Mouse (Mus musculus) embryonic facial prominence, embryonic 15.5 days (tissue): ENCODE results near the gene Cdc42bpa. TPM values are rescaled to one million over a fixed set of nuclear protein-coding genes. Genes with fewer than 3 reads are reported as not detected.

Source experiments
- ATAC-seq: fragments of 200-750 bp; cut with Nextera tagmentation; 2 replicates; pipeline ENCODE4 v1.8.0; 2017; ENCODE audit warnings: low read depth, moderate TSS enrichment; ENCODE audit not compliant: insufficient number of reproducible peaks, low FRiP score, low TSS enrichment
- H3K27ac ChIP-seq: fragments of 300-500 bp; sonication (generic); replicated peaks from 2 replicates; pipeline ENCODE4 v1.5.1; 2015; ENCODE audit warnings: mild to moderate bottlenecking, inconsistent platforms
- H3K27me3 ChIP-seq: fragments of 300-500 bp; sonication (generic); 2 replicates; pipeline ENCODE4 v1.6.1; 2015; ENCODE audit warnings: inconsistent platforms
- H3K36me3 ChIP-seq: fragments of 300-500 bp; sonication (generic); 2 replicates; pipeline ENCODE4 v1.6.1; 2015; ENCODE audit warnings: mild to moderate bottlenecking, inconsistent platforms
- H3K4me1 ChIP-seq: fragments of 300-500 bp; sonication (generic); 2 replicates; pipeline ENCODE4 v1.6.1; 2015; ENCODE audit warnings: inconsistent platforms
- H3K4me2 ChIP-seq: fragments of 300-500 bp; sonication (generic); replicated peaks from 2 replicates; pipeline ENCODE4 v1.6.1; 2015; ENCODE audit warnings: mild to moderate bottlenecking, inconsistent platforms
- H3K4me3 ChIP-seq: fragments of 300-500 bp; sonication (generic); replicated peaks from 2 replicates; pipeline ENCODE4 v1.5.1; 2015; ENCODE audit warnings: mild to moderate bottlenecking, inconsistent platforms
- H3K9ac ChIP-seq: fragments of 300-500 bp; sonication (generic); 2 replicates; pipeline ENCODE4 v1.6.1; 2015; ENCODE audit warnings: inconsistent platforms
- H3K9me3 ChIP-seq: fragments of 300-500 bp; sonication (generic); replicated peaks from 2 replicates; pipeline ENCODE4 v1.6.1; 2016; ENCODE audit warnings: inconsistent platforms
- WGBS: fragments of 180-500 bp; shearing (Covaris S2); methylation state at CpG from one replicate; pipeline ENCODE4 v1.1.7; 2015; 5-methylcytosine and 5-hydroxymethylcytosine counted together
- polyA plus RNA-seq: library from polyadenylated mRNA; unstranded; fragments of >200 nt; fragmentation: Nextera tagmentation; extraction: Ambion mirVana; gene quantifications from 2 replicates; pipeline ENCODE4 v1.2.1, GENCODE M21; 2015

The Cdc42bpa gene
- polyA plus RNA-seq, 1 experiment from 2014 or later = 16.3 TPM

DNA sequence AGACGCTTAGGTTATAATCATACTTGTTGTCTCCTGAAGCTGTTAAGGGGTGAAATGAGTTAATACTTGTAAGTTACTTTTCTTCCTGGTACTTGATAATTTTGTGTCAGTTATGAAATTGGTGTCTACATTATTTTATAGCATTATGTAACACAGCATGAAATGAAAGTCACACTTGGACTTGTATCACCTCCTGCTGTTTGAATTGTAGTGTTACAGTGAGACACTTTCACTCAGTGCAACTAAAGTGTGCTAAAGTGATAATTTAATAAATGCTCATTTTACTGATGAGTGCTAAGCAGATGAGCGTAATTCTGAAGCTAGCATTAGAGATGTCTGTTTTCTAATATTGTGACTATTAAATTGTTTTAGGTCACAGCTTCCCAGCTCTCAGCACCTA is 180.7 kb downstream of the Cdc42bpa start:
- WGBS = 95% methylated on average over 2 of the region's 2 CpGs
- H3K9ac ChIP-seq = no peak overlapping the region
- ATAC-seq = no peak
- H3K4me2 ChIP-seq = no peak overlapping the region
- H3K27ac ChIP-seq = no peak overlapping the region
- no peaks in the 10 kb centered on the region for H3K27me3 ChIP-seq
- peaks cover 35% of the 10 kb centered on the region for H3K36me3 ChIP-seq
- no peaks in the 10 kb centered on the region for H3K9me3 ChIP-seq
- H3K4me1 ChIP-seq = no peaks in the 10 kb centered on the region
- H3K4me3 ChIP-seq = no peak overlapping the region

GRCm38 (mm10) chr1:180148036-180148435 is 187.8 kb downstream of the Cdc42bpa start:
- ATAC-seq = no peak
- Histone ChIP-seq H3K27ac (no peak overlapping the region; the same call in 1 of the 2 replicates), H3K27me3 (no peaks in the 10 kb centered on the region), H3K4me2 (no peak overlapping the region), H3K4me3 (no peak overlapping the region), H3K4me1 (no peaks in the 10 kb centered on the region), H3K9ac (no peak overlapping the region), H3K36me3 (peaks cover 30% of the 10 kb centered on the region), H3K9me3 (no peaks in the 10 kb centered on the region)
- WGBS = 69% methylated on average over 4 of the region's 4 CpGs

GRCm38 (mm10) chr1:180148563-180148962 is 188.3 kb downstream of the Cdc42bpa start:
- Histone ChIP-seq H3K27me3 (no peaks in the 10 kb centered on the region), H3K9ac (no peak overlapping the region), H3K27ac (no peak overlapping the region), H3K9me3 (no peaks in the 10 kb centered on the region), H3K36me3 (peaks cover 30% of the 10 kb centered on the region), H3K4me1 (no peaks in the 10 kb centered on the region), H3K4me3 (no peak overlapping the region), H3K4me2 (no peak overlapping the region)
- no peak for ATAC-seq
- WGBS = 89% methylated on average over 4 of the region's 4 CpGs

GRCm38 (mm10) chr1:180151191-180151590 is 190.9 kb downstream of the Cdc42bpa start:
- Histone ChIP-seq H3K4me3 (no peak overlapping the region), H3K4me1 (no peaks in the 10 kb centered on the region), H3K36me3 (peaks cover 24% of the 10 kb centered on the region), H3K27ac (no peak overlapping the region), H3K9ac (no peak overlapping the region), H3K4me2 (no peak overlapping the region), H3K27me3 (no peaks in the 10 kb centered on the region), H3K9me3 (no peaks in the 10 kb centered on the region)
- 73% methylated on average over 8 of the region's 8 CpGs for WGBS
- no peak for ATAC-seq

- Histone ChIP-seq H3K4me2 (no peak overlapping the region), H3K9ac (no peak overlapping the region), H3K9me3 (no peaks in the 10 kb centered on the region), H3K4me3 (no peak overlapping the region), H3K36me3 (peaks cover 33% of the 10 kb centered on the region), H3K27me3 (no peaks in the 10 kb centered on the region), H3K4me1 (no peaks in the 10 kb centered on the region), H3K27ac (no peak overlapping the region)
- WGBS = 54% methylated on average over 2 of the region's 2 CpGs
- ATAC-seq = no peak
Measured at GRCm38 (mm10) chr1:180158648-180159047, 198.4 kb downstream of the Cdc42bpa start.

GRCm38 (mm10) chr1:180160545-180160944 is 200.3 kb downstream of the Cdc42bpa start:
- Histone ChIP-seq H3K9ac (no peak overlapping the region), H3K27ac (no peak overlapping the region), H3K4me3 (no peak overlapping the region), H3K4me2 (no peak overlapping the region), H3K4me1 (no peaks in the 10 kb centered on the region), H3K27me3 (no peaks in the 10 kb centered on the region), H3K36me3 (peaks cover 33% of the 10 kb centered on the region), H3K9me3 (no peaks in the 10 kb centered on the region)
- no peak for ATAC-seq
- 65% methylated on average over 2 of the region's 2 CpGs for WGBS

DNA sequence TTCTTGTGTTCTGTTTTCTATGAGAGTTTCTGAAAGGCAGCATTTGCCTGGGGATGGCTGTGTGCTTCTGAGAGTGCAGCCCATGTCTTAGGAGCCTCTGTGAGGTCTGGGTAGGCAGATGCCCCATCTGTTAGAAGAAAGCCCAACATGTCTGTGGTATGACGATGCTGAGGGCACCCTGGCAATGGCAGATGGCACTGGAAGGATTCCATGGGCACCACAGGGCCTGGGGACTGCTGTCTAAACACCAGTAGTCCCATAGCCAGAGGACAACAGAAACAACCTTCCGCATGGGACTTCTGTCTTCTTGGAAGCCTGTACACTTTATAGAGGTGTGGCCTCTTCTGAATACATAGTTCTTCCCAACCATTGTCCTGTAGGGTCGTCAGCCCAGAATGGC is 200.9 kb downstream of the Cdc42bpa start:
- H3K4me3 ChIP-seq = no peak overlapping the region
- no peak overlapping the region for H3K4me2 ChIP-seq
- H3K27me3 ChIP-seq = no peaks in the 10 kb centered on the region
- WGBS = 83% methylated on average over 3 of the region's 3 CpGs
- no peak for ATAC-seq
- no peak overlapping the region for H3K9ac ChIP-seq
- no peak overlapping the region for H3K27ac ChIP-seq
- H3K36me3 ChIP-seq = peaks cover 38% of the 10 kb centered on the region
- no peaks in the 10 kb centered on the region for H3K4me1 ChIP-seq
- H3K9me3 ChIP-seq = no peaks in the 10 kb centered on the region

DNA sequence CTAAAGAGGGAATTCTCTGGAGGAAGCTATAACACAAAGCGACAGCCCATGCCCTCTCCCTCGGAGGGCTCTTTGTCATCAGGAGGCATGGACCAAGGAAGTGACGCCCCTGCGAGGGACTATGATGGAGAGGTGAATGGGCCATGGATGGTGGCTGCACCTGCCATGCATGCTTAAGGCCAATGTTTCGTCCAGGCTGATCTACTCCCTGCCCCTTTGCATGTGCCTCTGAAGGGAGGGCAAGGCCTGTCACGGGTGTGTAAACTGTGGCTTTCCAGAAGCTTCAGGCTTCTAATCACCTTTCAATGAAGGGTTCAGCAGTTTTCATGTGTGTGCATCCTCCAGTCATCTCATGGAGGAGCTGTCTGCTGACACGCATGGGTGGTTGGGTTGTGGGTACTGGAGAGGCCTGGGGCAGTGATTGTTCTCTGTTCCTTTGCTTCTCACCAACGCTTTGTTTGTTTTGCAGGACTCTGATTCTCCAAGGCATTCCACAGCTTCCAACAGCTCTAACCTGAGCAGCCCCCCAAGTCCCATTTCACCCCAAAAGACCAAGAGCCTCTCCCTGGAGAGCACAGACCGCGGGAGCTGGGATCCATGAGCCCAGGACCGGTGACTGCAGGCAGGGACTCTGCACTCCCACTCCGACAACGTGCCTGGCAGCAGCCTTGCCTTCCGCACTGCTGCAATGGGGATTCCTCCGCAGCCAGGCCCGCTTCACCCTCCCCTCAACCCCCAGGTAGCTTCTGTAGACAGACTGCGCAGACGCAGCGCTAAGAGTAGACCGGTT is 201.5 kb downstream of the Cdc42bpa start:
- no peak for ATAC-seq
- 91% methylated on average over 20 of the region's 20 CpGs for WGBS
- Histone ChIP-seq H3K4me2 (no peak overlapping the region), H3K9ac (no peak overlapping the region), H3K4me3 (no peak overlapping the region), H3K9me3 (no peaks in the 10 kb centered on the region), H3K4me1 (no peaks in the 10 kb centered on the region), H3K36me3 (peaks cover 41% of the 10 kb centered on the region), H3K27me3 (no peaks in the 10 kb centered on the region), H3K27ac (no peak overlapping the region)

DNA sequence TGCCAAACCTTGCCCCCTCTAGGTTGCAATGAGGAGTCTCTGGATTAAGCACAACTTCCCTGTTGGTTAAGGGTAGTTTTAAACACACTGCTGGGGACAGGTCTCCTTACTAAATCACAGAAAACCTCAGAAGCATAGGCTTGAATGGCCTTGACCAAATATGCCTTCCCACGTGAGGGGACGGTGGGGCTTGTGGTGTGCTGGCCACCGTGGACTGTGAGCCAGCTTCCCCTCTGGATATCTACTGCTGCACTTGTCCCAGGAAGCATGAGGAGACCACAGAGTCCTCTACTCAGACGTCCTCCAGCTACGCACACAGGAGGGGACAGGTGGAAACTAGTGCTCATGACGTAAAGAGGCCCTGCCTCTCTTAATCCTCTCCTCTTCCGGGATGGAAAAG is 202.7 kb downstream of the Cdc42bpa start:
- H3K4me2 ChIP-seq = no peak overlapping the region
- 70% methylated on average over 7 of the region's 7 CpGs for WGBS
- H3K27ac ChIP-seq = no peak overlapping the region
- no peaks in the 10 kb centered on the region for H3K9me3 ChIP-seq
- no peaks in the 10 kb centered on the region for H3K4me1 ChIP-seq
- H3K9ac ChIP-seq = no peak overlapping the region
- H3K27me3 ChIP-seq = no peaks in the 10 kb centered on the region
- H3K36me3 ChIP-seq = peaks cover 41% of the 10 kb centered on the region
- no peak overlapping the region for H3K4me3 ChIP-seq
- ATAC-seq = no peak

GRCm38 (mm10) chr1:180166533-180166932 is 206.3 kb downstream of the Cdc42bpa start:
- H3K9me3 ChIP-seq = no peaks in the 10 kb centered on the region

GRCm38 (mm10) chr1:180168294-180168693 is 208.0 kb downstream of the Cdc42bpa start:
- H3K4me1 ChIP-seq = no peaks in the 10 kb centered on the region
- no peak overlapping the region for H3K4me2 ChIP-seq
- no peak overlapping the region for H3K4me3 ChIP-seq
- ATAC-seq = no peak
- no peaks in the 10 kb centered on the region for H3K9me3 ChIP-seq
- H3K9ac ChIP-seq = no peak overlapping the region
- 92% methylated on average over 6 of the region's 6 CpGs for WGBS
- peaks cover 12% of the 10 kb centered on the region for H3K36me3 ChIP-seq
- H3K27ac ChIP-seq = no peak overlapping the region
- H3K27me3 ChIP-seq = no peaks in the 10 kb centered on the region

More at GRCm38 (mm10) chr1:180166533-180166932, 206.3 kb downstream of the Cdc42bpa start:
- Histone ChIP-seq H3K27me3 (no peaks in the 10 kb centered on the region), H3K4me2 (no peak overlapping the region), H3K27ac (no peak overlapping the region), H3K4me3 (no peak overlapping the region), H3K36me3 (peaks cover 28% of the 10 kb centered on the region), H3K4me1 (no peaks in the 10 kb centered on the region), H3K9ac (no peak overlapping the region)
- whole genome bisulfite sequencing = 81% methylated on average over 5 of the region's 5 CpGs
- ATAC-seq = no peak

GRCm38 (mm10) chr1:180169161-180169560 is 208.9 kb downstream of the Cdc42bpa start:
- 88% methylated on average over 7 of the region's 7 CpGs for WGBS
- Histone ChIP-seq H3K36me3 (peaks cover 8% of the 10 kb centered on the region; the same call in 1 of the 2 replicates), H3K9me3 (no peaks in the 10 kb centered on the region), H3K4me1 (no peaks in the 10 kb centered on the region), H3K4me2 (no peak overlapping the region), H3K4me3 (no peak overlapping the region), H3K27ac (no peak overlapping the region), H3K27me3 (no peaks in the 10 kb centered on the region), H3K9ac (no peak overlapping the region)
- ATAC-seq = no peak
